Mouse (Mus musculus) cerebellum, postnatal 36 days (tissue): ENCODE measurements around the gene Esp8.
"Not testable (repeated sequence)": the region's sequence is repeated elsewhere in the genome, so short reads cannot be mapped to it uniquely, and the experiment has no call there.

ENCODE experiments used
- DNase-seq, 2 experiments: peaks; one replicate each; pipeline ENCODE4 v3.0.0; 2021 to 2022; ENCODE audit warnings: mixed read lengths in 2 of 2

Gene Esp8

GRCm38 (mm10) chr17:40519818-40520217, at the start of gene Esp8:
Esp8 (plus strand) TSS chr17:40520022.
- no peak for DNase-seq

- DNase-seq = not testable (repeated sequence)
Observed at GRCm38 (mm10) chr17:40483566-40483965, 36.3 kb upstream of the Esp8 start.

GRCm38 (mm10) chr17:40495468-40496185, 24.2 kb upstream of the Esp8 start:
- DNase-seq = not testable (repeated sequence)

- no peak for DNase-seq
Observed at GRCm38 (mm10) chr17:40529813-40530212, 10.0 kb downstream of the Esp8 start.

GRCm38 (mm10) chr17:40531147-40531546, 11.3 kb downstream of the Esp8 start:
- DNase-seq = no peak

DNA sequence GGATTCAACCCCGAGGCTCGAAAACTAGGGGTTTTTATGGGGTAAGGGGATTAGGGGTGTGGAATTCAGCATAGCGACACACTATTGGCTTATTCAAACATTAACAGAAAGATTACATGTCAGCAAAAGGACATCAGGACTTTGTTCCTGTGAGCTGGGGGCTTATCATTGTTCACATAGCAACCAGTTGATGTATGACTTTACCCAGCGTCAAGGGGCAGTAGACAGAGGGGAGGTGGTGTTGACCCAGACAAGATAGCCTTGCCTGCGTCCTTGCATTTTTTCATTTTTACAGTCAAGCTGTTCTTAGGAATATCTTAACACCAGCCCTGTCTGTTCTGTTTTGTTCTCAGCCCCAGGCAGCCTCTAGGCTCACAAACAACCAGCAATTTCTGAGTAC, 27.2 kb downstream of the Esp8 start:
- not testable (repeated sequence) for DNase-seq

DNA sequence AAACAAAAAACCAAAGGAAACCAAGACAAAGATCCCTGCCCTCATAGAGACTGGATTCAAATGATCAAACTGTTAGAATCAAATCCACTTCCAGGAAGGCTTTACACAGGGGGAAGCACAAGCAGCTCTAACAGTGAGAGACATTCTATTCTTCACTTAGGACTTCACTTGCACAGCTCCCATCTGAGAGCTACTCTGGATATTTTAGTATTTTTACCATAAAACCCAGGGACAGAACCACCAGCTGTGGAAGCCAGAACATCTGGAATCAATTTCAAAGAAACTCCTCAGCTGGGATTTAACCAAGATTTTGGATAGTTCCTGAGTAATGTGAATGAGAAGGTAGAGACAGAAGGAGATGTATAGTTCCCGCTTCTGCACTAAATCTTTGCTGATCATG, 33.6 kb downstream of the Esp8 start:
- DNase-seq = no peak

- DNase-seq = no peak
Observed at GRCm38 (mm10) chr17:40561207-40561606, 41.4 kb downstream of the Esp8 start, which contains the start of gene Esp6. Esp6 (plus strand) TSS chr17:40561507.
